8 mouse cellular contexts compared by ENCODE assay signal in genomic region chr3:96220765-96221639, GRCm38 (mm10). TPM values are rescaled to one million over a fixed set of nuclear protein-coding genes. Genes with fewer than 3 reads are reported as not detected.
A peak's percentile ranks its signal among the peaks of the same experiment; 100 is the strongest.
DNase-seq lines count a peak whose midpoint lies in the region; ATAC-seq lines count a peak whose summit lies in the region.

TSS of gene Hist2h2ac (minus strand) at chr3:96220880.
TSS of gene Hist2h2be (plus strand) at chr3:96221119.

- ATAC-seq in megakaryocyte, adult 5-6 weeks (ENCODE audit: poor library complexity, severe bottlenecking) = peak; percentile 76

- DNase-seq in adrenal gland, adult 18-20 months (ENCODE audit: low spot score in 2 of 2) = peak; percentile 82 to 92
- peak; percentile 97 for DNase-seq in embryo, embryonic 10.5 days (ENCODE audit: low spot score)
- DNase-seq in gastrocnemius, postnatal 10 days = peak; percentile 48
- peak; percentile 96 for DNase-seq in induced T-regulatory cell, adult 2 months (ENCODE audit: low read depth)
- peak; percentile 86 to 87 for DNase-seq in left cerebral cortex, adult 8-10 months (ENCODE audit: low spot score in 2 of 2)
- peak; percentile 85 to 90 for DNase-seq in right cerebral cortex, adult 2 months (ENCODE audit: low spot score in 2 of 2)
- peak; percentile 17 for DNase-seq in urinary bladder, postnatal 10 days (ENCODE audit: low spot score)

RNA-seq across cellular contexts. Expression of gene Hist2h2ac, which starts in this region (rescaled TPM):
- 10 to 100 TPM; 37.8 to 39.8 TPM for total RNA-seq in adrenal gland, adult 18-20 months (2021)
- 10 to 100 TPM; 77.5 to 90.5 TPM for total RNA-seq in gastrocnemius, postnatal 10 days (2021)
- 10 to 100 TPM; 26.7 to 37.7 (median 31.8) TPM for total RNA-seq in left cerebral cortex, adult 8-10 months (2022)
- total RNA-seq in megakaryocyte, adult 5-6 weeks (2015) = 43.3 and 49.5 TPM in 2 replicates
- total RNA-seq in megakaryocyte, adult 5-6 weeks (2017) = 3,888 and 4,875 TPM in 2 replicates

RNA-seq across cellular contexts. Expression of gene Hist2h2be, which starts in this region (rescaled TPM):
- total RNA-seq in adrenal gland, adult 18-20 months (2021) = 10 to 100 TPM; 17.3 to 19.9 TPM
- total RNA-seq in gastrocnemius, postnatal 10 days (2021) = 1 to 10 TPM; 3.7 to 4.7 TPM
- total RNA-seq in left cerebral cortex, adult 8-10 months (2022) = 1 to 10 TPM; 4.9 to 7.1 (median 5.4) TPM
- 10.2 and 11.9 TPM in 2 replicates for total RNA-seq in megakaryocyte, adult 5-6 weeks (2015)
- 14.8 and 14.9 TPM in 2 replicates for total RNA-seq in megakaryocyte, adult 5-6 weeks (2017)

Comparison
In these comparisons a context has a peak if more than half of its experiments do, and no peak if none do; other contexts are left out.
1. Peak in every context shown above with its lines: DNase-seq and ATAC-seq.
2. DNase-seq: peak in every context shown above with its lines; median percentile 97 in embryo, embryonic 10.5 days; 96 in induced T-regulatory cell, adult 2 months; 88 in right cerebral cortex, adult 2 months; 87 in adrenal gland, adult 18-20 months; 86 in left cerebral cortex, adult 8-10 months; 48 in gastrocnemius, postnatal 10 days; 17 in urinary bladder, postnatal 10 days.